Mouse (Mus musculus) cerebellum, adult 2 months (tissue): Measurements from ENCODE around the gene Cdhr3.

Source experiments
- CTCF ChIP-seq: fragments of 200-500 bp; IDR thresholded peaks from 2 replicates; pipeline ENCODE4 v1.5.1; 2011; ENCODE audit warnings: low read depth, mild to moderate bottlenecking, control low read depth, low read length, moderate library complexity, borderline replicate concordance; ENCODE audit not compliant: insufficient read depth
- POLR2A ChIP-seq: fragments of 200-500 bp; IDR thresholded peaks from 2 replicates; pipeline ENCODE4 v1.6.1; 2011; ENCODE audit warnings: low read length, control low read depth, borderline replicate concordance; ENCODE audit not compliant: insufficient read depth

DNA sequence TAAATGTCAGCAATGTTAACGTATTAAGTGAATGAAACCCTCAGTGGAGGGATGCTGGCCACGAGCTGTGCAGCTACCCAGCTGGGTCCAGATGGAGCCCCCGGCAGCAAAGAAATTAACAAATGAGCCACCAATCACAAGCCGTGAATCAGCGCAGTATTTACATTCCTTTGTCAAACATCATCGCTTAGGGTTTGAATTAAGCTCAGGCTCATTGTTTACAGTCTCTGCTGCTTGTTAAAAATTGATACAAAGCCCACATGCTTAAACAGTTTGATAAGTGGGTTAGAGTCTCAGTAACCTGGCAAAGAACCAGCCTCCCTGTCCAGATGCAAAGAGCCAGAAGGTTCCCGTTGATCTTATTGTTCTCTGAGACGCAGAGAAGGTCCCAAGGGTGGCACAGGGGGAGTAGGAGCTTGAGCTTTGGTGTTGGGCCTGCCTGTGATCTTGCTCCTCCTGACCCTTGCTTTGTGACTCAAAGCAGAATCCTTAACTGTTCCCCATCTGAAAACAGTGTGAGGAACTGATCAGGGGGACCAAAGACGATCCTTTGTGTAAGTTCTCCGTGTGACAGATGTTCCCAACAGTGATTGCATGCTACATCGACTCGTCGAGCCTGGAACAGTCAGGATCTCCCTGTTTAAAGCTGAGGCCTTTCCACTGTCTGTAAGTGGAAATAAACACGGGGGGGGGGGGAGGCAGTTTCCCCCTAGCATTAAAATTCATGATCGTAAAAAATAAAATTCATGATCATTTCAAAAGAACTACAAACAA is 9.9 kb upstream of the Cdhr3 start:
- no peak for TF ChIP-seq CTCF
- TF ChIP-seq POLR2A: no peak
